Mouse (Mus musculus): ENCODE measurements around the gene Ndufa5. TPM values are rescaled to one million over a fixed set of nuclear protein-coding genes. Genes with fewer than 3 reads are reported as not detected.

The Ndufa5 gene
- polyA plus RNA-seq, 1 experiment: 1.3 TPM

DNA sequence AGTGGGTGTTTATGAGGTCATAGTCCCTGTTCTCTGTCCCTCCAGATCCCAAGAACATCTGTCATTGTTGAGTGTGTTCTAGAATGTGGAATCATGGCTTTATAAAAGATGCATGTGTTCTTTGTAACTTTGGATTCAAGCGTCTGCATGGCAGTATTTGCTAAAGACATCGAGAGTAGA lies 141 bp upstream of the Ndufa5 start, which contains the start of gene Asb15:
Asb15 (plus strand) TSS at position 81 of the 180 bp plus-strand sequence.
- Histone ChIP-seq H3K36me3 (ENCODE audit: control insufficient read depth, insufficient read depth, low read length) (peaks cover 3% of the 10 kb centered on the region; the same call in 1 of the 2 replicates), H3K4me1 (ENCODE audit: control insufficient read depth, insufficient read depth, insufficient read length, low read length) (0 out of 2 replicates have a peak, but pooled peaks cover 2% of the 10 kb centered on the region), H3K4me3 (ENCODE audit: low read depth, low read length) (peak within 1 kb of the TSS; percentile 74), H3K27me3 (ENCODE audit: control insufficient read depth, insufficient read depth, low read length) (no peaks in the 10 kb centered on the region), H3K27ac (ENCODE audit: insufficient read depth, low read depth, low read length) (peak within 1 kb of the TSS; percentile 36)
- WGBS: 31% methylated on average over 2 of the region's 2 CpGs
- TF ChIP-seq CTCF (IDR thresholded peaks at IDR 0.05; ENCODE audit: extremely low read depth, insufficient read length, insufficient replicate concordance, low read depth, low read length) (no peak), POLR2A (IDR thresholded peaks at IDR 0.05; ENCODE audit: low read depth, low read length) (no peak)

DNA sequence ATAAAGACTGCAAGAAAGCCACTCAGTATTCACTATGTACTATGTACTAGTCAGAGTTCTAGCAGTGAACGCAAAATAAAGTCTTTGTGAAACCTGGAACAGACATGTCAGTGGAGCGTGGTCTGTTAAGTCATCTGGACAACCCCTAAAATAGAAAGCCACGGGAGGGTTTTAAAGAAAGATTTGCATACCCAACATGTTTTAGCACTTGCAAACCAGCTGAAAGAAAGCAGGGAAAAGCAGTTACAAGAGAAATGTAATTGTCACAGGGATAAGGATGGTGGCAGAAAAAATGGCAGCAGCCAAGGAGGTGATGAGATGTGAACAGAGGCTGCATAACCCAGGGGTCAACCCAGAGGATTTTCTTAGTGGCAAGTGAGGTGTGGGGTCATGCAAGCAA lies 2.1 kb downstream of the Ndufa5 start:
- H3K27me3 ChIP-seq (ENCODE audit: control insufficient read depth, insufficient read depth, low read length): no peaks in the 10 kb centered on the region
- H3K36me3 ChIP-seq (ENCODE audit: control insufficient read depth, insufficient read depth, low read length): peaks cover 19% of the 10 kb centered on the region
- no peak overlapping the region for H3K27ac ChIP-seq (ENCODE audit: insufficient read depth, low read depth, low read length)
- H3K4me1 ChIP-seq (ENCODE audit: control insufficient read depth, insufficient read depth, insufficient read length, low read length): 0 out of 2 replicates have a peak, but pooled peaks cover 2% of the 10 kb centered on the region
- 79% methylated on average over 3 of the region's 3 CpGs for WGBS
- TF ChIP-seq POLR2A (IDR thresholded peaks at IDR 0.05; ENCODE audit: low read depth, low read length) (no peak), CTCF (IDR thresholded peaks at IDR 0.05; ENCODE audit: extremely low read depth, insufficient read length, insufficient replicate concordance, low read depth, low read length) (no peak)
- no peak overlapping the region for H3K4me3 ChIP-seq (ENCODE audit: low read depth, low read length)

DNA sequence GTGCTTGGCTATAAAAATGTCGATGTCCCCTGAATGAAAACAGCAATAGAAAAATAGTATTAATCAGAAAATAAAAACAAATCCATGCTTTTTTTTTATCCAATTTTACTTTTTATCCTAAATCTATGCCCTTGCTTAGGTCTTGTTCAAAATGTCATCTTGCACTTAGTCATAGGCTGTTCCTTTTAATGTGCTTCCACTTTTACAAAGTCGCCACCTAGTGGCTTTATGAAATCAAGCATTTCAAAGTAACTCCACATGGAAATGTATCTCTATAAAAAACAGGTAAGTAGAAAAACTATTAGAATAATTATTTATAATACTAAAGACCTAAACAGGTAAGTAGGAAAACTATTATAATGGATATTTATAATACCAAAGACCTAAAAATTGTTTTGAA lies 11.6 kb downstream of the Ndufa5 start:
- no peak for TF ChIP-seq CTCF (IDR thresholded peaks at IDR 0.05; ENCODE audit: extremely low read depth, insufficient read length, insufficient replicate concordance, low read depth, low read length)
- TF ChIP-seq POLR2A (IDR thresholded peaks at IDR 0.05; ENCODE audit: low read depth, low read length): no peak
- Histone ChIP-seq H3K27ac (ENCODE audit: insufficient read depth, low read depth, low read length) (no peak overlapping the region), H3K36me3 (ENCODE audit: control insufficient read depth, insufficient read depth, low read length) (peaks cover 24% of the 10 kb centered on the region), H3K27me3 (ENCODE audit: control insufficient read depth, insufficient read depth, low read length) (no peaks in the 10 kb centered on the region), H3K4me3 (ENCODE audit: low read depth, low read length) (no peak overlapping the region), H3K4me1 (ENCODE audit: control insufficient read depth, insufficient read depth, insufficient read length, low read length) (no peaks in the 10 kb centered on the region)
- WGBS: 39% methylated on average over 2 of the region's 2 CpGs

DNA sequence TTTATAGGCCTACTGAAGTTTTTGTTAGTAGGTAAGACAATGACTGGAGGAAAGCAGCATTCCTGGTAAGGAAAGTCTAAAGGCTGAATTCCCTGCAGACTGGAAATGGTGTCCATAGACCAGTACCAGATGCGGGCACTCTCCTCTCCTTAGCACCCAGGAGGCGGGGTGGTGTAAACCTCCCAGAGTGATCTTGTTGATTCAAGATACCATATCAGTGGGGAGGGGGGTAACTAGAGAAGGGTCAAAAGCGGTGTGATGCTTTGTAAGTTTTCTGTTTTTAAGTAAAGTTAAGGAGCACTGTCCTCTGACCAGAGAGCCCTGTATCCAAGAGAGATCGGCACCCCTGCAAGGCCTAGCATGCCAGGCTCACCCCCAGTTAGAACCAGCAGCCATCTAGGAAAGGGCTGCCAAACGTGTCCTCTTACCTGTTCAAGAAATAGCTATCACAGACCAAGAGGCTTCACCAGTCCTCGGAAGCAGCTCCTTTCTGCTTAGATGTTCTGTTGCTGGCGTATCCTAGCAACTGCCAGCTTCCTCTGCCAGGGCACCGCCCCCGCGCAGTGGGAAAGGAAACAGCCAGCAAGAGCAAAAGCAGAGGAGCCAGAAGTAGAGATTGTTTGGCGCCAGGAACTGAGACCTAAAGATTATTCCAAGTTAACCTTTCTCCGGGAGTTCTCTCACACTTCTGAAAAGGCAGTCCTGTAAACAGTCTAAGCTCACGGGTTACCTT lies 13.1 kb downstream of the Ndufa5 start, which contains the start of gene Iqub:
Iqub (minus strand) TSS at position 516 of the 733 bp plus-strand sequence.
- Histone ChIP-seq H3K36me3 (ENCODE audit: control insufficient read depth, insufficient read depth, low read length) (peaks cover 13% of the 10 kb centered on the region), H3K27ac (ENCODE audit: insufficient read depth, low read depth, low read length) (no peak within 1 kb of the TSS), H3K27me3 (ENCODE audit: control insufficient read depth, insufficient read depth, low read length) (no peaks in the 10 kb centered on the region), H3K4me1 (ENCODE audit: control insufficient read depth, insufficient read depth, insufficient read length, low read length) (no peaks in the 10 kb centered on the region), H3K4me3 (ENCODE audit: low read depth, low read length) (no peak within 1 kb of the TSS)
- TF ChIP-seq POLR2A (IDR thresholded peaks at IDR 0.05; ENCODE audit: low read depth, low read length) (no peak), CTCF (IDR thresholded peaks at IDR 0.05; ENCODE audit: extremely low read depth, insufficient read length, insufficient replicate concordance, low read depth, low read length) (no peak)
- WGBS: 18% methylated on average over 13 of the region's 13 CpGs

DNA sequence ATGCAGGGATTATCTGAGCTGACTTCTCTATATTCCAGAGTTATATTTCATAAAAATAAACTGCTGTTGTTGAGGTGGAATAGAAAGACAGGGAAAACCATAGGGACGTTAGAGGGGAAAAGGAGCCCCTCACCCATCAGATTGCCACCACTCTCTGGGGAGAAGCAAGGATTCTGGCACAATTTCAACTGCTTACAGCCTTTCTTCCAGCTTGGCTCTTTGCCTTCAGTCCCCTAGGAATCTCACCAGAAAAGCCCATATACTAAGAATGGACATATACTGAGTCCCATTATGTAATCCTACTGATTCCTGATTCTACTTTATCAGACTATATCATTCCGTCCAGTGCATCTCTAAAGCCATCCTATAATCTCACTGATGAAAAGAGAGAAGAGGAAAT lies 23.7 kb downstream of the Ndufa5 start:
- no peaks in the 10 kb centered on the region for H3K4me1 ChIP-seq (ENCODE audit: control insufficient read depth, insufficient read depth, insufficient read length, low read length)
- 80% methylated on average over 2 of the region's 2 CpGs for WGBS
- H3K27me3 ChIP-seq (ENCODE audit: control insufficient read depth, insufficient read depth, low read length): no peaks in the 10 kb centered on the region
- no peak overlapping the region for H3K4me3 ChIP-seq (ENCODE audit: low read depth, low read length)
- TF ChIP-seq POLR2A (IDR thresholded peaks at IDR 0.05; ENCODE audit: low read depth, low read length) (no peak), CTCF (IDR thresholded peaks at IDR 0.05; ENCODE audit: extremely low read depth, insufficient read length, insufficient replicate concordance, low read depth, low read length) (no peak)
- no peak overlapping the region for H3K27ac ChIP-seq (ENCODE audit: insufficient read depth, low read depth, low read length)
- H3K36me3 ChIP-seq (ENCODE audit: control insufficient read depth, insufficient read depth, low read length): no peaks in the 10 kb centered on the region

DNA sequence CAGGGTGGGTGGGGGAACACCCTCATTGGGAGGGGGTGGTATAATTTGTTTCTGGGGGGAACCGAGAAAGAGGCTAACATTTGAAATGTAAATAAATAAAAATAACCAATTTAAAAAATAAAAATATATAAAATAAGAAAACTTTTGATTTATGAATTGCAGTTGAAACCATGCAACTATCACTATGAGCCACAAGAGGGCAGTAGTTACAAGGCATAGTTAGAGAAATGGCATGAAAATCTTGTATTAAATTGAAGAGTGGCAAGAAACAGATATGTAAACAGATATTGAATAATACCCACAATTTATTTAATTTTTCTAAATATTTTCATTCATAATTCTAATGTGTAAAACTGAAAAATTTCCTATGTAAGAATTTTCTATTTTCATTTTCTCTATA lies 37.5 kb downstream of the Ndufa5 start:
- no peaks in the 10 kb centered on the region for H3K27me3 ChIP-seq (ENCODE audit: control insufficient read depth, insufficient read depth, low read length)
- 9% methylated on average over 1 of the region's 1 CpGs for WGBS
- TF ChIP-seq CTCF (IDR thresholded peaks at IDR 0.05; ENCODE audit: extremely low read depth, insufficient read length, insufficient replicate concordance, low read depth, low read length): no peak
- no peak for TF ChIP-seq POLR2A (IDR thresholded peaks at IDR 0.05; ENCODE audit: low read depth, low read length)
- H3K4me1 ChIP-seq (ENCODE audit: control insufficient read depth, insufficient read depth, insufficient read length, low read length): no peaks in the 10 kb centered on the region
- no peak overlapping the region for H3K4me3 ChIP-seq (ENCODE audit: low read depth, low read length)
- no peak overlapping the region for H3K27ac ChIP-seq (ENCODE audit: insufficient read depth, low read depth, low read length)
- H3K36me3 ChIP-seq (ENCODE audit: control insufficient read depth, insufficient read depth, low read length): no peaks in the 10 kb centered on the region

DNA sequence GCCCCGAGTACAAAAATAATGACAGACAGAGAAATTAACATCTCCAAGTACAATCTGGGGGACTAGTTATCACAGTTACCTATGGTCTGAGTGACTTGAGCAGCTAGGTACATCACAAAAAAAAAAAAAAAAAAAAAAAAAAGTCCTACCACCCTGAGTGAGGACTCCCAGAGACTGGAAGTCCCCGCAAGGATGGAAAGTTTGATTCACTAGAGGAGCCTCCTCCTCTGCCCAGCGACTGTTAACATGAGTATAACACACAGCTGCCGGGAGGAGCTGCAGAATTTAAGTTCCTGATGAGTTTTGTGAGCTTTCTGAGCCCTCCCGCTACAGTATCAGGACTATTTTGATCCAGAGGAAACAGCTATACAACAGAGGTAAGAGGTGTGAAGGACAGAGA lies 41.3 kb downstream of the Ndufa5 start:
- 76% methylated on average over 5 of the region's 5 CpGs for WGBS
- TF ChIP-seq POLR2A (IDR thresholded peaks at IDR 0.05; ENCODE audit: low read depth, low read length) (no peak), CTCF (IDR thresholded peaks at IDR 0.05; ENCODE audit: extremely low read depth, insufficient read length, insufficient replicate concordance, low read depth, low read length) (no peak)
- H3K27me3 ChIP-seq (ENCODE audit: control insufficient read depth, insufficient read depth, low read length): no peaks in the 10 kb centered on the region
- no peaks in the 10 kb centered on the region for H3K36me3 ChIP-seq (ENCODE audit: control insufficient read depth, insufficient read depth, low read length)
- no peak overlapping the region for H3K4me3 ChIP-seq (ENCODE audit: low read depth, low read length)
- H3K4me1 ChIP-seq (ENCODE audit: control insufficient read depth, insufficient read depth, insufficient read length, low read length): no peaks in the 10 kb centered on the region
- no peak overlapping the region for H3K27ac ChIP-seq (ENCODE audit: insufficient read depth, low read depth, low read length)

All from small intestine, adult 2 months (tissue).